Mouse (Mus musculus): ENCODE measurements at regions not wholly inside any gene's neighbourhood (a gene's known extent, or its start where the extent isn't known, plus 50 kb on each side); places are given as distances from the start of the nearest gene placed in this dataset.

DNA sequence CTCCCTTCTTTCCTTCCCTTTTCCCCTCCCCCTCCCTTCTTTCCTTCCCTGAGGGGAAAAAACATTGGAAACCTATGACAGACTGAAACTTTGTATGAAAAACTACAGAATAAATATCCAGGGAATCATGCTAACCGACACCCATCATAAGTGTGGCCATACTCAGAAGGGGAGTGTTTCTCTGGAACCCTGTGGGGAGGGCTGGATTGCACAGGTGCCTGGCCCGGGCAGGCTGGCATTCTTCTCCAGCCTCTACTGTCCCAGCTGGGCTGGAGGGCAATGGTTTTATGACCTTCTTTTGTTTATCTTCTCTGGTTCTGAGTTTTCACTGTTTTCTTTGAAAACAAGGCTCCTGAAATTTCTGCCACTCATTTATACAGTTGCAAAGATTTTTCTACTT is 307.9 kb downstream of the Satb1 start:
- 91% methylated on average over 2 of the region's 2 CpGs for WGBS
- no peak for DNase-seq
- H3K4me3 ChIP-seq (ENCODE audit: control insufficient read depth, insufficient read depth, low read length): no peak overlapping the region
- no peaks in the 10 kb centered on the region for H3K36me3 ChIP-seq (ENCODE audit: control insufficient read depth, insufficient read depth, low read length)
- TF ChIP-seq POLR2A (IDR thresholded peaks at IDR 0.05; ENCODE audit: control insufficient read depth, extremely low read depth, insufficient read depth, low read length, poor library complexity) (no peak), CTCF (IDR thresholded peaks at IDR 0.05; ENCODE audit: borderline replicate concordance, control insufficient read depth, extremely low read depth, insufficient read depth, low read length, poor library complexity) (no peak)
- H3K4me1 ChIP-seq (replicated peaks; ENCODE audit: control insufficient read depth, insufficient read depth, low read length): peaks cover 6% of the 10 kb centered on the region
- H3K27me3 ChIP-seq (ENCODE audit: control insufficient read depth, insufficient read depth, low read length): no peaks in the 10 kb centered on the region
- no peak overlapping the region for H3K27ac ChIP-seq (ENCODE audit: control insufficient read depth, insufficient read depth, low read length)

- H3K27me3 ChIP-seq (ENCODE audit: control insufficient read depth, insufficient read depth, low read length): no peaks in the 10 kb centered on the region
- TF ChIP-seq CTCF (IDR thresholded peaks at IDR 0.05; ENCODE audit: borderline replicate concordance, control insufficient read depth, extremely low read depth, insufficient read depth, low read length, poor library complexity) (no peak), POLR2A (IDR thresholded peaks at IDR 0.05; ENCODE audit: control insufficient read depth, extremely low read depth, insufficient read depth, low read length, poor library complexity) (no peak)
- WGBS: 77% methylated on average over 2 of the region's 2 CpGs
- H3K27ac ChIP-seq (ENCODE audit: control insufficient read depth, insufficient read depth, low read length): no peak overlapping the region
- no peak overlapping the region for H3K4me3 ChIP-seq (ENCODE audit: control insufficient read depth, insufficient read depth, low read length)
- no peaks in the 10 kb centered on the region for H3K36me3 ChIP-seq (ENCODE audit: control insufficient read depth, insufficient read depth, low read length)
- no peak for DNase-seq
- H3K4me1 ChIP-seq (replicated peaks; ENCODE audit: control insufficient read depth, insufficient read depth, low read length): no peaks in the 10 kb centered on the region
Measured at GRCm38 (mm10) chr17:51511917-51512316, 321.2 kb downstream of the Satb1 start.

DNA sequence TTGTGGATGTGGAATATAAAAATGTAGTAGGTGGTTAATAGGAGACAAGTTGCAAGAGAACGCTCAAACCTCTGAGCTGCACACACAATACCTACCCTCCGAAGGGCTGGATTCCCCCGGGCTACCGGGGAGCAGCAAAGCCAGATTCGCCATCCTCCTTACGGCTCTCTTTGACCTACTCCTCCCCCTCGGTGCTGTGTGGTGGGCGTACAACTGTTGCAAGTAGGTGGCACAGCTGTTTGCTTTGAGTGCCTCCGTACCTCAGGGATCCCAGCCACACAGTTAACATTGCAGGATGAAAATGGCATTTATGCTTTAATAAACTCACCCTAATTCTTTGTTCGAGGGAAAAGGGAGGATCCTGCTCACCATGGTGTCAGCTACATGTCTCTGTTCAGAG is 321.6 kb upstream of the Tbc1d5 start:
- WGBS: 78% methylated on average over 10 of the region's 10 CpGs
- TF ChIP-seq POLR2A (IDR thresholded peaks at IDR 0.05; ENCODE audit: control insufficient read depth, extremely low read depth, insufficient read depth, low read length, poor library complexity) (no peak), CTCF (IDR thresholded peaks at IDR 0.05; ENCODE audit: borderline replicate concordance, control insufficient read depth, extremely low read depth, insufficient read depth, low read length, poor library complexity) (no peak)
- DNase-seq: no peak
- no peak overlapping the region for H3K27ac ChIP-seq (ENCODE audit: control insufficient read depth, insufficient read depth, low read length)
- H3K36me3 ChIP-seq (ENCODE audit: control insufficient read depth, insufficient read depth, low read length): no peaks in the 10 kb centered on the region
- H3K4me3 ChIP-seq (ENCODE audit: control insufficient read depth, insufficient read depth, low read length): no peak overlapping the region
- peaks cover 5% of the 10 kb centered on the region for H3K4me1 ChIP-seq (replicated peaks; ENCODE audit: control insufficient read depth, insufficient read depth, low read length)
- no peaks in the 10 kb centered on the region for H3K27me3 ChIP-seq (ENCODE audit: control insufficient read depth, insufficient read depth, low read length)

DNA sequence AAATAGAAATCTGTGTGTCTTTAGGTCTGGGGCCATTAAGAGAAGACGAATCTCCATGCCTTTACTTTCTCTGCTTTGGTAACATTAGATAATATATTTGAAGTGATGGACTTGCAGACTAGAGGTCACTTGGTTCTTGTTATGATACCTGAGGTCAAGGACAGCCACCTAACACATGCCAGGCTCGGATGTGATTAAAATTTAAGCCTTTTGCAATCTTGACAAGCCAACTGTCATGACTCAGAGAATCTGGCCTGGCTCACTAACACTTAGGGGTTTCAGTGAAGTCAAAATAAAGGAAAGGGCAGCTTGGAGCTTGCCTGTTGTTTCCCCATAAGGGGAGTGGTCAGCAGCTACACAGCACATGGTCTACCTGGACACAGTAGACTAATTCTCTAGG is 320.4 kb upstream of the Tbc1d5 start:
- no peak for TF ChIP-seq POLR2A (IDR thresholded peaks at IDR 0.05; ENCODE audit: control insufficient read depth, extremely low read depth, insufficient read depth, low read length, poor library complexity)
- no peak for TF ChIP-seq CTCF (IDR thresholded peaks at IDR 0.05; ENCODE audit: borderline replicate concordance, control insufficient read depth, extremely low read depth, insufficient read depth, low read length, poor library complexity)
- H3K27me3 ChIP-seq (ENCODE audit: control insufficient read depth, insufficient read depth, low read length): no peaks in the 10 kb centered on the region
- DNase-seq: no peak
- no peak overlapping the region for H3K27ac ChIP-seq (ENCODE audit: control insufficient read depth, insufficient read depth, low read length)
- H3K36me3 ChIP-seq (ENCODE audit: control insufficient read depth, insufficient read depth, low read length): no peaks in the 10 kb centered on the region
- peaks cover 5% of the 10 kb centered on the region for H3K4me1 ChIP-seq (replicated peaks; ENCODE audit: control insufficient read depth, insufficient read depth, low read length)
- H3K4me3 ChIP-seq (ENCODE audit: control insufficient read depth, insufficient read depth, low read length): no peak overlapping the region
- WGBS: 92% methylated on average over 2 of the region's 2 CpGs

DNA sequence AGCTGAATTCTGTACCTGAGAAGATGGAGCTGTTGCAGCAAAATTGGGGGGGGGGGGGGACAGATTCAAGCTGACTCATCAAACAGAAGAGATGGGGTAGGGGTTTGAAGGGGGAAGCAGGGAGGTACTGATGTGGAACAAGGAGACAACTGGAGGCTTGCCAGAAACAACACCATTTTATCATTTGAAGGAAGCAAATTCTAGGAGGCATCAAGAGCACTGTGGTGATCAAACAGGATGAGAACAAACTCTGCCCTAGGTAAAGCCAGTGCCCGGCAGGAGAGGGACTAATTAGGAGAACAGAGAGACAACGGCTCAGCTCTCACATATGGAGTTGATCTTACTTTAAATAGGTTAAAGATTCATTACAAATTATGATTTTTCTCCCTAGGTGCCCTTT is 315.9 kb upstream of the Tbc1d5 start:
- TF ChIP-seq CTCF (IDR thresholded peaks at IDR 0.05; ENCODE audit: borderline replicate concordance, control insufficient read depth, extremely low read depth, insufficient read depth, low read length, poor library complexity) (no peak), POLR2A (IDR thresholded peaks at IDR 0.05; ENCODE audit: control insufficient read depth, extremely low read depth, insufficient read depth, low read length, poor library complexity) (no peak)

DNA sequence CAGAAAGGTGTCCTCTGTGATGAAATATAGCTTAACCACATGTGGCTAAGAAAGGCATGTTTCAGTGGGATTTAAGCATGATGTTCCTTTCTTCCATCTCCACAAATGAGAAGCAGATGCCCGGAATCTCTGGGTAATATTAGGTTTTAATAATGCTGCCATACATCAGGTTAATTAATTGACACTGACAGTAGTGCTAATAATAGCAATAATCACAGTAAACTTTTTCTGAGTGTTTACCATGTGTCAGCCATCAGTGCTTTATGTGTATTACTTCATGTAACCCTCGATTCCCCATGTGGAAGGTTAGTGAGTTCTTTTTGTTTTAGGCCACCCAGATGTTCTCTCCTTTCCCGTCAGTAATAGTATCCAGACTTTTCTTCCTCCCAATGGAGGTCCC is 310.2 kb upstream of the Tbc1d5 start:
- no peak for DNase-seq
- H3K36me3 ChIP-seq (ENCODE audit: control insufficient read depth, insufficient read depth, low read length): no peaks in the 10 kb centered on the region
- H3K27ac ChIP-seq (ENCODE audit: control insufficient read depth, insufficient read depth, low read length): no peak overlapping the region
- H3K4me3 ChIP-seq (ENCODE audit: control insufficient read depth, insufficient read depth, low read length): no peak overlapping the region
- WGBS: 96% methylated on average over 3 of the region's 3 CpGs
- no peak for TF ChIP-seq CTCF (IDR thresholded peaks at IDR 0.05; ENCODE audit: borderline replicate concordance, control insufficient read depth, extremely low read depth, insufficient read depth, low read length, poor library complexity)
- no peak for TF ChIP-seq POLR2A (IDR thresholded peaks at IDR 0.05; ENCODE audit: control insufficient read depth, extremely low read depth, insufficient read depth, low read length, poor library complexity)
- H3K4me1 ChIP-seq (replicated peaks; ENCODE audit: control insufficient read depth, insufficient read depth, low read length): peaks cover 3% of the 10 kb centered on the region; the same call in 1 of the 2 replicates
- H3K27me3 ChIP-seq (ENCODE audit: control insufficient read depth, insufficient read depth, low read length): no peaks in the 10 kb centered on the region

More for the DNA sequence above, 315.9 kb upstream of the Tbc1d5 start:
- H3K4me3 ChIP-seq (ENCODE audit: control insufficient read depth, insufficient read depth, low read length): no peak overlapping the region
- H3K27ac ChIP-seq (ENCODE audit: control insufficient read depth, insufficient read depth, low read length): no peak overlapping the region
- 89% methylated on average over 2 of the region's 2 CpGs for WGBS
- no peaks in the 10 kb centered on the region for H3K36me3 ChIP-seq (ENCODE audit: control insufficient read depth, insufficient read depth, low read length)
- no peaks in the 10 kb centered on the region for H3K4me1 ChIP-seq (replicated peaks; ENCODE audit: control insufficient read depth, insufficient read depth, low read length)
- no peaks in the 10 kb centered on the region for H3K27me3 ChIP-seq (ENCODE audit: control insufficient read depth, insufficient read depth, low read length)
- no peak for DNase-seq

DNA sequence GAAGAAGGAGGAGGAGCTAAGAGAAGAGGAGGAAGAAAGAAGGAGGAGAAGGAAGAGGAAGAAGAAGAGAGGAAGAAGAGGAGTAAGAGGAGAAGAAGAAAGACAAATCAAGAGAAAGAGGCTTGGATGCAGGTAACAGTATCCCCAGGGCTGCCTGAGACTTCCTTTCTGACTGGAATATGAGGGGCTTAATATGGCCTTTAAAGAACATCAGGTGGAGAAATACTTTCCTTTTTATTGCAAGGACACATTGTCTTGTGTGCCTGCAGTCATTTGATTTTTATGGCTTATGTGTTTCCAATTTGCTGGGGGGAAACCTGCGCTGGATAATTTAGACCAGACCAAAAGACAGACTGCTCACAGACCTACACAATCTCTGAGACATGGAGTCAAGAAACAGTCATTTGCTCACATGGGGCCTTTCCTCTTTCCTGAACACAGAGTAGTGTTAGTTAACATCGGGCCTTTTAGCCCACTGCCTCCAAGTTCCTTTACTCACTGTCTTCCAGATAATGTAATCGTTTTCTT is 308.8 kb upstream of the Tbc1d5 start:
- no peaks in the 10 kb centered on the region for H3K27me3 ChIP-seq (ENCODE audit: control insufficient read depth, insufficient read depth, low read length)
- WGBS: 93% methylated on average over 3 of the region's 3 CpGs
- H3K4me3 ChIP-seq (ENCODE audit: control insufficient read depth, insufficient read depth, low read length): no peak overlapping the region
- no peak for DNase-seq
- TF ChIP-seq CTCF (IDR thresholded peaks at IDR 0.05; ENCODE audit: borderline replicate concordance, control insufficient read depth, extremely low read depth, insufficient read depth, low read length, poor library complexity): no peak
- no peak for TF ChIP-seq POLR2A (IDR thresholded peaks at IDR 0.05; ENCODE audit: control insufficient read depth, extremely low read depth, insufficient read depth, low read length, poor library complexity)
- no peak overlapping the region for H3K27ac ChIP-seq (ENCODE audit: control insufficient read depth, insufficient read depth, low read length)
- no peaks in the 10 kb centered on the region for H3K36me3 ChIP-seq (ENCODE audit: control insufficient read depth, insufficient read depth, low read length)
- H3K4me1 ChIP-seq (replicated peaks; ENCODE audit: control insufficient read depth, insufficient read depth, low read length): peaks cover 3% of the 10 kb centered on the region; the same call in 1 of the 2 replicates

All from thymus, adult 2 months (tissue).